Mouse (Mus musculus): ENCODE data around the gene Ppp1r9a.
"Not testable (repeated sequence)": the region's sequence is repeated elsewhere in the genome, so short reads cannot be mapped to it uniquely, and the experiment has no call there.

The Ppp1r9a gene

GRCm38 (mm10) chr6:4902674-4903324 lies at the start of gene Ppp1r9a:
Ppp1r9a (plus strand) TSS chr6:4902917.
- no peak for DNase-seq (ENCODE audit: extremely low read depth, low read depth)

GRCm38 (mm10) chr6:4855236-4855635 lies 47.5 kb upstream of the Ppp1r9a start:
- no peak for DNase-seq (ENCODE audit: extremely low read depth, low read depth)

- DNase-seq (ENCODE audit: extremely low read depth, low read depth), result no peak
Observed at GRCm38 (mm10) chr6:4856919-4857318, 45.8 kb upstream of the Ppp1r9a start.

GRCm38 (mm10) chr6:4884316-4884715 lies 18.4 kb upstream of the Ppp1r9a start:
- no peak for DNase-seq (ENCODE audit: extremely low read depth, low read depth)

- no peak for DNase-seq (ENCODE audit: extremely low read depth, low read depth)
Observed at GRCm38 (mm10) chr6:4889544-4889943, 13.2 kb upstream of the Ppp1r9a start.

- no peak for DNase-seq (ENCODE audit: extremely low read depth, low read depth)
Observed at GRCm38 (mm10) chr6:4892417-4892816, 10.3 kb upstream of the Ppp1r9a start.

- DNase-seq (ENCODE audit: extremely low read depth, low read depth), result not testable (repeated sequence)
Observed at GRCm38 (mm10) chr6:4893312-4893711, 9.4 kb upstream of the Ppp1r9a start.

- DNase-seq (ENCODE audit: extremely low read depth, low read depth), result no peak
Observed at GRCm38 (mm10) chr6:4899906-4900305, 2.8 kb upstream of the Ppp1r9a start.

GRCm38 (mm10) chr6:4903325-4904054 lies 773 bp downstream of the Ppp1r9a start:
- no peak for DNase-seq (ENCODE audit: extremely low read depth, low read depth)

- no peak for DNase-seq (ENCODE audit: extremely low read depth, low read depth)
Observed at GRCm38 (mm10) chr6:4904055-4904450, 1.3 kb downstream of the Ppp1r9a start.

GRCm38 (mm10) chr6:4910042-4910634 lies 7.4 kb downstream of the Ppp1r9a start:
- no peak for DNase-seq (ENCODE audit: extremely low read depth, low read depth)

GRCm38 (mm10) chr6:4918470-4918869 lies 15.8 kb downstream of the Ppp1r9a start:
- no peak for DNase-seq (ENCODE audit: extremely low read depth, low read depth)

GRCm38 (mm10) chr6:4923791-4924190 lies 21.1 kb downstream of the Ppp1r9a start:
- peak; percentile 4 for DNase-seq (ENCODE audit: extremely low read depth, low read depth)

- no peak for DNase-seq (ENCODE audit: extremely low read depth, low read depth)
Observed at GRCm38 (mm10) chr6:4925966-4926687, 23.4 kb downstream of the Ppp1r9a start.

GRCm38 (mm10) chr6:4930321-4930720 lies 27.6 kb downstream of the Ppp1r9a start:
- no peak for DNase-seq (ENCODE audit: extremely low read depth, low read depth)

- DNase-seq (ENCODE audit: extremely low read depth, low read depth), result no peak
Observed at GRCm38 (mm10) chr6:4938901-4939300, 36.2 kb downstream of the Ppp1r9a start.

GRCm38 (mm10) chr6:4940086-4940485 lies 37.4 kb downstream of the Ppp1r9a start:
- DNase-seq (ENCODE audit: extremely low read depth, low read depth), result no peak

GRCm38 (mm10) chr6:4940639-4941038 lies 37.9 kb downstream of the Ppp1r9a start:
- no peak for DNase-seq (ENCODE audit: extremely low read depth, low read depth)

GRCm38 (mm10) chr6:4943821-4944220 lies 41.1 kb downstream of the Ppp1r9a start:
- DNase-seq (ENCODE audit: extremely low read depth, low read depth), result no peak

- DNase-seq (ENCODE audit: extremely low read depth, low read depth), result no peak
Observed at GRCm38 (mm10) chr6:4948056-4948455, 45.3 kb downstream of the Ppp1r9a start.

GRCm38 (mm10) chr6:4949701-4950100 lies 47.0 kb downstream of the Ppp1r9a start:
- DNase-seq (ENCODE audit: extremely low read depth, low read depth), result no peak
